Mouse (Mus musculus) CD4-positive, CD25-positive, alpha-beta regulatory T cell, adult 4 months (primary cell): Measurements from ENCODE around the gene Narf. TPM values are rescaled to one million over a fixed set of nuclear protein-coding genes. Genes with fewer than 3 reads are reported as not detected.

ENCODE experiments used
- ATAC-seq: one replicate; pipeline ENCODE4 v1.8.0; 2017
- polyA plus RNA-seq, 2 experiments: library from polyadenylated mRNA; unstranded; fragments of 100-300 nt; shearing (Covaris generic); gene quantifications; one replicate each; pipeline ENCODE4 v1.2.1; 2017

Narf gene
- polyA plus RNA-seq, 2 experiments from 2014 or later: 30.1 to 41.9 TPM

DNA sequence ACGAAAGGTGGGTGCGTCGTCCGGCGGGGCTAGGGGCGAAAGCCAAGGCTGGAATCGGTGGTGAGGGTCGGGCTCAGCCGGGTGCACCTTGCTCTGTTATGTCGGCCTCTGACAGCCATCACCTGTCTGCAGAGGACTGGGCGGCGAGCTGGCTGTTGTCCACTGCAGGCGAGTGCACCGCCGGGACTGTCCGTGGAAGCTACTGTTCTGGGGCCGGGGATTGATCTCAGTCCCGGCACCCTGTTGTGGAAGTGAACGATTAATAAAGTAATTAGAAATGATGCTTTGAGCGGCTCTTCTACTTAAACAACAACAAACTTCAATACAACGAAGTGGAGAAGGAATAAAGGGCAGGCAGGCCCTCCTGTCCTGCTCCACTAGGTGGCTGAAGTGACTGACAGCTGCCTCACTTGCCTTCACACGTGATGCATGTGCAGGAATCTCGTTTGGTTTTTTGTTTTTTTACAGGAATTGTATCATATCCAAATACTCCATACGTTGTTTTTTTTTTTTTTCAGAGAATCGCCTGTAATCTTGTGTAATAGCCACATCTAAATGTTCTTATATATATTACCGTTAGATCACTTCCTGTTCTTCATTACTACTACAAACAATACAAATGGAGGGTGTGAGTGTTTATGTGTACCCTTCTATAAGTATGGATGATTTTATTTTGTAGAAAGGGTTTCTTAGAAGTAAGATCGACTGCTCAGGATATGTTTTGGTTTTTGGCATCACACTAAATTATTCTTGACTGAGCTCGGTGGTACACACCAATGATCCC is 484 bp downstream of the Narf start:
- ATAC-seq: peak; percentile 21

DNA sequence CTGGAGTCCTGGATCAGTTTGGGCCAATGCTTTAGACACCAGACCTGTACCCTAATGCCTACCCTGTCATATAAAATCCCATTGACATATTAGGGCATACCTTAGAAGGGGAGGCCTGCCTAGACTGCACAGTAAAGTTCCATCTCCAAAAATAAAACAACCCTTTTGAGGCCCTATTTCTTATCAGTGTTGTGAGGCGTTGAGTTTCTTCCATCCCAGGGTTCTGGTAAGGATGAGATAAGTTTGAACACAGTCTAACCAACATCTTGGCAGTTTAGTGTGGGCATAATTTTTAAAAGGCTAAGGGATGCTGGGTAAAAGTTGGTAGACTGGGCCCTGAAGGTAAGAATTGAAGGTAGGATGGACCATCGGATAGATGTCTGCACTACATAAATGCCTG is 2.6 kb downstream of the Narf start:
- no peak for ATAC-seq

DNA sequence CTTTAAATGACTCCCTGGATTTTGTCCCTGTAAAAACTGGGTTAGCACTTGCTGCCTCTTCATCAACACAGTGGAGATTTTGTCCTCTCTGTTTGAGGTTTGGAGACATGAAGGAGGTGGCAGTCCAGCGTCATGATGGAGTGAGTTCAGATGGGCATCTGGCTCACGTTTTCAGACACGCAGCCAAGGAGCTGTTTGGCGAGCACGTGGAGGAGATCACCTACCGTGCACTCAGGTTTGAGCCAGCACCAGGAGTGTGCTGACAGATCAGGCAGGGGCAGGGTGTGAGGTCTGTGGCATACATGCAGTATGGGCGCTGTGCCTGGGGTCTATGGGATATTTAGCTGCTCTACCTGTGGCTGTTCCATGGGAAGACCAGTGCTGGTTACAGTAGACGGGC is 13.1 kb downstream of the Narf start:
- ATAC-seq: no peak

DNA sequence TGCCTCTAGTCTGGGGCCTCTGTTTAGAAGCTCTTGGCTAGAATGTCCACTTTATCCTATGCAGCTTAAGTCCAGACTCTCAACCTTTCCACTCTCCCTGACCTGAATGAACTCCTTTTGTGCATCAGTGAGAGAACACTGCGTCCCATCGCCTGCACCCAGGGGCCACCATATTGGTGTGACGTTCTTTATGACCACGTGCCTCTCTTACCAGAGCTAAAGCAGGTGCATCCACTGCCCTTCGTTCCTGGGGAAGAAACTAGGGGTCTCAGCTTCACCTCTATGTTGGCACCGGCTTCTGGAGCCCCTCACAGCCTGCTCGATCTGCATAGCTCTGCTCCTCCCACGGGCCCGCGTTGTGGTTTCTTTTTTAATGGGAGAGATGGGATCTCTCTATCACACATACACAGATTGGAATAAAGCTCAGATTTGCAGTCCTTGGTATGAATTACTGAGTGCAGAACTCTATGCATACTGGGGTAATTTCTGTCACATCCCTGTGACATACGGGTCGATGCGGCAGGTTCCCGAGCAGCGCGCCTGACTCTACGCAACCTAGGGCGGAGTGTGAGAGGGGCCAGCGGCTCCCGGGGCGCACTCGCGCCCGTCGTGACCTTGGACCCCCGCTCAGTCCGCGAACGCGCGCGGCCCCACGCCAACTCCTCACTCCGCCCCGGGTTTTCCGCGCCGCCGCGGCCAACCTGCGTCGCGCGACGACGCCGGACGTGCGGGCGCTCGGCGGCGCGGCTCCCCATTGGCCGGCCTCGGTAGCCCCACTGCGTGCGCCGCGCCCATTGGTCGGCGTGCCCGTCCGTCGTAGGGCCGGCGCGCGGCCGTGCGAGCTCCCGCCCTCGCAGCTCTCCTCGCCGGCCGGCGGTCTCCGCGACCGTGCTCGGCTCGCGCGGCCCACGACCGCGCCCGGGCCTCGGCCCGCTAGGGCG is 22.4 kb downstream of the Narf start, which contains the start of gene Foxk2:
Gene Foxk2, plus strand, starts transcription at position 831 of the 941 bp plus-strand sequence.
- peak; percentile 94 for ATAC-seq

DNA sequence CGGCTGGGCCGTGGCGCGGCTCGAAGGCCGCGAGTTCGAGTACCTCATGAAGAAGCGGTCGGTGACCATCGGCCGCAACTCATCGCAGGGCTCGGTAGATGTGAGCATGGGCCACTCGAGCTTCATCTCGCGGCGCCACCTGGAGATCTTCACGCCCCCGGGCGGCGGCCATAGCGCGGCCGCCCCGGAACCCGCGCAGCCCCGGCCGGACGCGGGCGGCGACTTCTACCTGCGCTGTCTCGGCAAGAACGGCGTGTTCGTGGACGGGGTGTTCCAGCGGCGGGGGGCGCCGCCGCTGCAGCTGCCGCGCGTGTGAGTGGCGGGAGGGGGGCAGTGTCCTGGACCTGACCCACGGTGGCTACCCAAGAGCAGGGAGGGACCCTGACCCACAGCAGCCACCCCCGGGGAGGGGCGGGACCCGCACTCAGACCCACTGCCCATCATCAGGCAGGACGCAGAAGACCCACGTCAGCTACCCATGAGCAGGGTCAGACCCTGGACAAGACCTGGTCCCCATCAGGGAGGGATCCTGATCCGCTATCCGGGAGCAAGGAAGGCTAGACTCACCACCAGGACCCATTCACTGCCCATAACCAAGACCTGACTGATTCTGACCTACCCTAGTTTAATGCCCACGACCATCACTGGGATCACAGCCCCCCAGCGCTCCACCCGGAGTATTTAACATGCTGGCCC is 23.3 kb downstream of the Narf start:
- peak; percentile 34 for ATAC-seq

DNA sequence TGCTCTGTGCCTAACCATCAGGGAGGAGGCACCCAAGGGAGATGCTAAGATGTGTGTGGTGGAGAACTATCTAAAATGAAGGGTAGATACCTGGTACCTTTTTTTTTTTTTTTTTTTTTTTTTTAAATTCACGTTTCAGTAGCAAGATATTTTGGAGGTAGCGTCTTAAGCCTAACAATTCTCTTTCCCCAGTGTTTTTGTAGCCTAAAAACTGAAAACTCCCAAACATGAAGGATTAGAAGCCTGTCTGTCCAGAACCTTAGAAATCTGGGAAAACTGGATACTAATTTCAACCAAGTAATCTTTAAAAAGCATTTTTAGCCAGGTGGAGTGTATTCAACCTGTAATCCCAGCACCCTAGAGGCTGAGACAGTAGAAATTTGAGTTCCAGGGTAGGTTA is 24.0 kb downstream of the Narf start:
- ATAC-seq: no peak

DNA sequence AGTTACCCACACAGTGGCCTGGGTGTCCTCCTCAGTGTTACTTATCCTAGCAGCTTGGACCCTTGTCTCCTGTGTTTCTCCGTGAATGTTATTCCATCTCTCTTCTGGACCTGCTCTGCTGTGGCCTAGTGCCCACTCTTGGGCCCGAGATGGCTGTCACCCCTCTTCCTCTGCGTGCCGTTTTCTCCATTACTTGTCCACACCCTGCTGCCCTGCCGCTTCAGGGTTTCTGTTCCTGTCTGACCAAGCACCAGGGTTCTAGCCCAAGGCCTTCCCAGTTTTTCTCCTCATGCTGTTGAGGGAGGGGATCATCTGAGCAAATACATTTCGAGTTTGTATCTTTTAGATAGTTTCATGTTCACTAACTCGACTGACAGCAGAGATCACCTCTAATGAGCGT is 40.5 kb downstream of the Narf start:
- no peak for ATAC-seq

DNA sequence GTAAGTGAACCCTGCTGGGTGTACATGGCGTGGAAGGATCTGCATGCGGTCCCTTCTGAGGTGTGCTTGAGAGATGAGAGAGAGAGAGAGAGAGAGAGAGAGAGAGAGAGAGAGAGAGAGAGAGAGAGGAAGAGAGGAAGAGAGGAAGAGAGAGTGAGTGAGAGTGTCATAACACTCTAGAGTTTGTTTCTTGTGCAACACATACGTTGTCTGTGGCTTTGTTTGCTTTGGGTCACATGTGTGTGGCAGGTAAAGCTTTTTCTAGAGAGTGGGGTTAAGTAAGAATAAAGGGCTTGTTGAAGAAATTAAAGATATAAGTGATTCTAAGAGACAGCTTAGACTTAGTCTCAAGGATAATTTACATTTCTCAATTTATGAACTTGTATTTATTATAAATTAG is 41.0 kb downstream of the Narf start:
- ATAC-seq: no peak

DNA sequence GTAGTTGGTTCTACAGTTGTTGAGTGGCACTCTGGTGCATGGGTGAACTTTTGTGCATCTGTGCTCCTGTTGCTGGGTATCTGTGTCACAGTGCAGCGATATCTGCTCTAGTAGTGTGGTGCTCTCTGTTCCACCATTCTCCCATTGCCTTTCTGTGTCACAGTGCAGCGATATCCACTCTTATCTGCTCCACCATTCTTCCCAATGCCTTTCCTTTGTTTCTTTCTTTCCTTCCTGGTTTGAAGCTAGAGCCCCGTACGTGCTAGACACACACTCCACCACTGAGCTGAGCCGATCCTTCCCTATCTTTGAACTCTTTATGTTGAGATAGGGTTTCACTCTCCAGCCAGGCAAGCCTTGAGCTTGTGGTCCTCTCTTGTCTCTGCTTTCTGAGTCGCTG is 45.9 kb downstream of the Narf start:
- ATAC-seq: no peak

DNA sequence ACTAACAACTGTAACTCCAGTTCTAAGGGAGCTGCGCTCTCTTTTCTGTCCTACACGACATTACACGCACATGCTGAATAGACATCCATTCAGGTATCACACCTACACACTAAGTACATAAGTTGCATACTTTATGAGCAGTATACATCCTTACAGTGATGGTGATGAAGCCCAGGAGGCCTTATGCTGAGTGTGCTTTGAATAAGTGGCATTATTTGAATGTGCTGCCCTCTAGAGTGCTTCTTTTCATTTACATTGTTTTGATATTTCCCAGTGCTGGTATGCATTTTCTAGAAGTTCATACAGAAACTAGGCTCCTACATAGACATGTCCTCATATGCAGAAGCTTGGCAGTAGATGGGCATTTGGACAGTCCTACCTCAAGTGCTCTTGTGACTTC is 52.8 kb downstream of the Narf start:
- ATAC-seq: no peak

DNA sequence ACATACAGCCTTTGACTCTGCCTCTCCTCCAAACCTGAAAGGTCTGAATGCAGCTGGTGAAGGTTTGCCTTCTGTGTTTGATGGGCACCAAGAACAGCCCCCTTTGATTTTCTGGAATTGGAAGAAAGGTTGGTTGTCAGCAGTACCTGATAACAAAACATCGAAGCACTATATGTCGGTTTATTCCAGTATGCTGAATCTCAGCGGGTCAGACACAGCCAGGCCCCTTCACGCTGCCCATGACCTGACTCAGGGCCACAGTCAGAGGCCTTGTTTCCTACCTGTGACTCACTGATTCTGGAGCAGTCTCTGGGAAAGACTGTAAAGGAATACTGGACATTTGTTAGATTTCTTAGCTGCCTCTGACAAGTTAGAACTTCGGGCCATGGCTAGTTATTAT is 57.7 kb downstream of the Narf start:
- ATAC-seq: no peak

DNA sequence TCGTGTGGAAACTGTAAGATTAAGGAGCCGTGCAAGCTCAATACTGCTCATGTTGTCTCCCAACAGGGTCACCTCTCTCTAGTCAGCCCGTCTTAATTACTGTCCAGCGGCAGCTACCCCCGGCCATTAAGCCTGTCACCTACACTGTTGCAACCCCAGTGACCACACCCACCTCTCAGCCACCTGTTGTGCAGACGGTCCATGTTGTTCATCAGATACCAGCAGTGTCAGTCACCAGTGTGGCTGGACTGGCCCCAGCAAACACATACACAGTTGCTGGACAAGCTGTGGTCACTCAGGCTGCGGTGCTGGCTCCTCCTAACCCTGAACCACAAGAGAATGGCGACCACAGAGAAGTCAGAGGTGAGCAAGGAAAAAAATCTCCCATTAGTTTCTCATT is 61.4 kb downstream of the Narf start:
- no peak for ATAC-seq

DNA sequence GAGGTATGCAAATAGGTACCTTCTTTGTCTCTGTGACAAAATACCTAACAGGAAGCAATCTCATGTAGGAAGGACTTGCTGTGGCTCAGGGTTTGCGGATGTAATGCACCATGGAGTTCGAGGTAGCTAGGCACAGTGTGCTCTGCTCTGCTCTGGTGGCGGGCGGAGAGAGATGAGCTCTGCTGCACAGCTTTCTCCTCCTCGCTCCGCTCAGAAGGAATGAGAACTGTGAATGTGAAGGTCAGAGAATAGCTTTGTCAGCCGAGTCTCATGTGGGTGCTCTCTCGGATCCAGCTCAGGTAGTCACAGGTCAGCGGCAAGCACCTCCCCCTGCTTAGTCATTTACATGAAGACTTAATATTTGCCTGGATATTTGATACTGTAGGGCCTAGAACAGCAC is 63.2 kb downstream of the Narf start:
- no peak for ATAC-seq

DNA sequence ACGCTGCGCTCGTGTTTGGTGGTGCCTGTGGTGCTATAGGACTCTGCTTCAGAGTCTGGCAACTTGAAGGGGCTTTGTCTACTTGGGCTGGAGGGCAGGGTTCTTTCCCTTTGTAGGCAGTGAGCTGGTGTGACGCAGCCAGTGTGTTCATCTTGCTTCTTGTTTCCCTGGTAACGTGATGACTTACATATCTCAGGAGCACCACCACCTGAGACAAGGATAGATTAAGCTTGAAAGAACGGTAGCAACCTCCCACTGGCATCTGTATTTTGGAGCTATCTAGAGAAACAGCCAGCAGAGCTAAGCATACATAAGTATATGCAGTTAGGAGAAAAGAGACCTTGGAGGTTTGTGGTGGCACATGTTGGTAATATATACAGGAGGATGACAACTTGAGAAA is 68.3 kb downstream of the Narf start:
- ATAC-seq: no peak

Other genes starting within 250 kb of the Narf start
- gene Csnk1d, start 245.9 kb upstream of the Narf start, polyA plus RNA-seq: 10 to 100 TPM; 50.4 to 78.2 TPM
- gene Cd7, start 197.8 kb upstream of the Narf start, polyA plus RNA-seq: 10 to 100 TPM; 79.5 to 90.2 TPM
- gene Sectm1b, start 173.7 kb upstream of the Narf start, polyA plus RNA-seq: not detected
- not detected for gene Sectm1a, start 156.0 kb upstream of the Narf start, polyA plus RNA-seq
- gene Tex19.2, start 118.6 kb upstream of the Narf start, polyA plus RNA-seq: not detected
- gene Tex19.1, start 91.1 kb upstream of the Narf start, polyA plus RNA-seq: under 1 TPM in 1 of 2 experiments, not detected in 1; 0.24 TPM
- not detected for gene Uts2r, start 77.0 kb upstream of the Narf start, polyA plus RNA-seq
- 1 to 10 TPM; 2.3 to 3.1 TPM for gene Hexdc, start 32.8 kb upstream of the Narf start, polyA plus RNA-seq
- gene Ogfod3, start 32.5 kb upstream of the Narf start, polyA plus RNA-seq: 1 to 10 TPM; 7.8 to 8.8 TPM
- gene Cybc1, start 7.9 kb upstream of the Narf start, polyA plus RNA-seq: 100 to 1,000 TPM; 103 to 150 TPM
- 1 to 10 TPM; 4.1 to 6.1 TPM for gene Foxk2, start 22.7 kb downstream of the Narf start, polyA plus RNA-seq
- gene Wdr45b, start 117.2 kb downstream of the Narf start, polyA plus RNA-seq: 10 to 100 TPM; 27.2 to 29.0 TPM
- gene Rab40b, start 151.0 kb downstream of the Narf start, polyA plus RNA-seq: not detected
- gene Fn3krp, start 184.1 kb downstream of the Narf start, polyA plus RNA-seq: 1 to 10 TPM; 1.8 to 2.6 TPM
- not detected for gene Fn3k, start 197.7 kb downstream of the Narf start, polyA plus RNA-seq
- 10 to 100 TPM; 24.0 to 41.8 TPM for gene Tbcd, start 214.7 kb downstream of the Narf start, polyA plus RNA-seq